Mouse (Mus musculus): Measurements from ENCODE around the gene Hpse. TPM values are rescaled to one million over a fixed set of nuclear protein-coding genes. Genes with fewer than 3 reads are reported as not detected.

Hpse gene
- under 1 TPM; 0.38 to 0.86 TPM for total RNA-seq (2021)
- long read RNA-seq, experiment 1, partial matches to known transcripts = 0 of 1 reads
- long read RNA-seq, experiment 1, other reads (novel, unspliced or antisense) = 1 of 1 reads
- long read RNA-seq, experiment 2 = 0 reads

GRCm38 (mm10) chr5:100719235-100720088 is at the start of gene Hpse:
Gene Hpse (minus strand): TSS chr5:100719716.
- no peak for DNase-seq (ENCODE audit: low spot score in 2 of 2)
- Histone ChIP-seq H3K27ac (no peak within 1 kb of the TSS), H3K4me3 (peak within 1 kb of the TSS; percentile 56)
- no peak for TF ChIP-seq CTCF (conservative IDR thresholded peaks at IDR 0.05)

GRCm38 (mm10) chr5:100766026-100766425 is 46.5 kb upstream of the Hpse start:
- no peak for TF ChIP-seq CTCF (conservative IDR thresholded peaks at IDR 0.05)
- Histone ChIP-seq H3K27ac (no peak overlapping the region), H3K4me3 (no peak overlapping the region)
- no peak for DNase-seq (ENCODE audit: low spot score in 2 of 2)

GRCm38 (mm10) chr5:100761736-100762135 is 42.2 kb upstream of the Hpse start:
- no peak for TF ChIP-seq CTCF (conservative IDR thresholded peaks at IDR 0.05)
- Histone ChIP-seq H3K27ac (no peak overlapping the region), H3K4me3 (no peak overlapping the region)
- no peak for DNase-seq (ENCODE audit: low spot score in 2 of 2)

DNA sequence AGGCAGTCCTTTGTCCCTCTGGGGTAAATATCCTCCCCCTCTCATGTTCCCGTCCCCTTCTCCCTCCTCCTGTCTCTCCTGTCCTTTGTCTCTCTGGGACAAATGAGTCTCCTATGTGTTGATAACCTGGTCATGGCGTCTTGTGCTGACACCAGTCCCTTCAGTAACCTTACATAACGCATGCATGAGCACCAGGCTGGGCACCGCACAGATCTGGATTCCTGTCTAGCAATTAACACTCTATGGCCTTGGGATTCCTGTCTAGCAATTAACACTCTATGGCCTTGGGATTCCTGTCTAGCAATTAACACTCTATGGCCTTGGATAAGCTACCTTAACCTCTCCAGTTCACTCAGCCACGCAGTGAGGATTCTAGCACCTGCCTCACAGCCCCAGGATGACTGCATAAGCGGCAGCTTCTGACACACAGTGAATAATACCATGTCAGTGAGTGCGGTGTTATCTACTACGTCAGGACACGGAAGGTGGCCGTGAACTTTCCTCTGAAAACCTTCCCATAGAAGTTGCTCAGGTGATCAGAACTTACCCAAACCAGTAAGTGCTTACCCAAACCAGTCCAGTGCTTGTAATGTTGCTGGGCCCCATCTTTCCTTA is 40.6 kb upstream of the Hpse start:
- Histone ChIP-seq H3K4me3 (no peak overlapping the region), H3K27ac (no peak overlapping the region)
- no peak for TF ChIP-seq CTCF (conservative IDR thresholded peaks at IDR 0.05)
- DNase-seq (ENCODE audit: low spot score in 2 of 2) = no peak

DNA sequence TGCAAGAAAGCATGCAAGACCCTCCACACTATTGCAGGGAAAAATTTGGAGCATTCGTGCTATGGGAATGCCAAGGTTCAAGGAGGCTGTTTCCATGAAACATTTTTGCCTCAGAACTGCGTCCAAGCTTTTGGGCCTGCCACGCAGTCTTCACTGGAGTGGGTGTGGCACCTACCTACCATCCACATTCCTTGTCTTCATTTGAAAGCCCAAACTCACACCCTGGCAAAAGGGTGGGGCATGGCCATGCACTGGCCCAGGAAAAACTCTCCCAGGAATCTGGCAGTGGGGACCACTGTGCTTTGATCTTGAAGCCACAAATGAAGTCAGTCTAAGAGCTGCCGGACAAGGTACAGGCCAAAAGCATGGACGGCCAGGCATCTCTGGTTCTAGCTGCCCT is 38.6 kb upstream of the Hpse start:
- no peak for DNase-seq (ENCODE audit: low spot score in 2 of 2)
- TF ChIP-seq CTCF (conservative IDR thresholded peaks at IDR 0.05) = no peak
- no peak overlapping the region for H3K4me3 ChIP-seq
- no peak overlapping the region for H3K27ac ChIP-seq

DNA sequence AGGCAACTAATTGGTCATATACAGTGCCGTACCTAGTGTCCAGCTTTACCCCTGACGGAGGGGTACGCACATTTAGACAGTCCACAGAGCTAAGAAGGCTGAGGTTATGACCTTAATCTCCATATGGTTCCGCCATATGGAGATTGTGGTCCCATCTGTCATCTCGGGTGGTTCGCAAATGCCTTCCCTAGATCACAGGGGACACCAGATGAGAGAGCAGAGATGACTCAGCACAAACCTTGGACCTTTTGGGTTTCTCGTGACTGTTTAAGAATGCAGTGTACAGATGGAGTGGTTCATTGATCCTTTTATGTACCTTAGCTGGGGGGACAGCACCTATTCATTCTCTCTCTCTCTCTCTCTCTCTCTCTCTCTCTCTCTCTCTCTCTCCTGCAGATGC is 33.9 kb upstream of the Hpse start:
- no peak for TF ChIP-seq CTCF (conservative IDR thresholded peaks at IDR 0.05)
- H3K27ac ChIP-seq = no peak overlapping the region
- DNase-seq (ENCODE audit: low spot score in 2 of 2) = no peak
- no peak overlapping the region for H3K4me3 ChIP-seq

- TF ChIP-seq CTCF (conservative IDR thresholded peaks at IDR 0.05) = no peak
- Histone ChIP-seq H3K27ac (no peak overlapping the region), H3K4me3 (no peak overlapping the region)
- no peak for DNase-seq (ENCODE audit: low spot score in 2 of 2)
These were observed 32.1 kb upstream of the Hpse start for GRCm38 (mm10) chr5:100751655-100752054.

- DNase-seq (ENCODE audit: low spot score in 2 of 2) = no peak
- H3K27ac ChIP-seq = no peak overlapping the region
- H3K4me3 ChIP-seq = no peak overlapping the region
- no peak for TF ChIP-seq CTCF (conservative IDR thresholded peaks at IDR 0.05)
These were observed 31.2 kb upstream of the Hpse start for GRCm38 (mm10) chr5:100750617-100751255.

DNA sequence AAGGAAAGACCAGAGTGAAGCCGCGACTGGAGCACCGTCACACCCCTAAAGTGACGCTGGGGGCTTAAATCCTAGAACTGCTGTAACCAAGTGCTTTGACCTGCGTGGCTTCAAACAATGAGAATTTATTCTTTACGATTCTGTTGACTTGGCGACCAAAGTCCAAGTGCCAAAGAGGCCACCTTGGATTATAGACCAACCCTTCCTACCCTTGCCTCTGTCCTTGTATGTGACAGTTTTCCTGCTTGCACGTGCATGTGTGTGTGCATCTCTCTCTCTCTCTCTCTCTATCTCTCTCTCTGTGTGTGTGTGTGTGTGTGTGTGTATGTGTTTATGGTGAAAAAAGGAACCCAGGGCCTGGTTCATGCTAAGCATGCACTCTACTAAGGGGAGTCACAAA is 19.3 kb upstream of the Hpse start:
- DNase-seq (ENCODE audit: low spot score in 2 of 2) = no peak
- H3K4me3 ChIP-seq = no peak overlapping the region
- TF ChIP-seq CTCF (conservative IDR thresholded peaks at IDR 0.05) = no peak
- no peak overlapping the region for H3K27ac ChIP-seq

DNA sequence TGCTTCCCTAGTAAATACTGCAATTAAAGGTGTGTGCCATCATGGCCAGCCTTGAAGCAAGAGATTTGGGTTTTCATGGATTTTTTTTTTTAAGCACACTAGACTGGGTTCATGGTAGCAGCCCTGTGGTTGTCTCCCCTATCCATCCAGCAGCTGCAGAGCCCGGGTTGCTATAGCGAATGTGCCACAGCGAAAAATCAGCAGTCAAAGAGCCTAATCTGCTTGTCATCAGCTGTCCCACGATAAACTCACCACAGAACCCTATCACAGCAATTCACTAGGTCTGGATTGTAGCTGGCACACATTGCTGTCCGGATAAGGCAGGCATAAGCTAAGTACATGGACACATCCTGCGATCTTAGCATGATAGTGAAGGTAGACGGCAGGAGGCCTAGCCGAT is 17.4 kb upstream of the Hpse start:
- Histone ChIP-seq H3K4me3 (no peak overlapping the region), H3K27ac (no peak overlapping the region)
- TF ChIP-seq CTCF (conservative IDR thresholded peaks at IDR 0.05) = no peak
- no peak for DNase-seq (ENCODE audit: low spot score in 2 of 2)

DNA sequence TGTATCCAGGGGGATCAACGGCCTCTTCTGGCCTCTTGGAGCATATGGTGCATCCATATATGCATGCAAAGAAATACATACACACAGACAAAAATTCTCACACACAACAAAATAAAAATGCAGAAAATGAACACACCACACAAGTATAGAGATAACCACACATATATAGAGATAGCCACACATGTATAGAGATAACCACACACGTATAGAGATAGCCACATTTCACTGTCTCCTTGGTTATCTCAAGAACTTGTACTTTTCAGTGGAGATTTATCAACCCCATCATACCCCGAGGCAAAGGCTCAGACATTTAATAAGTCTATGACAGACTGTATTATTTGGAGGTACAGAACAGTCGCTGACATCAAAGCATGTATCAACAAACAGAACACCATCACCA is 15.0 kb upstream of the Hpse start:
- TF ChIP-seq CTCF (conservative IDR thresholded peaks at IDR 0.05) = no peak
- H3K27ac ChIP-seq = no peak overlapping the region
- no peak for DNase-seq (ENCODE audit: low spot score in 2 of 2)
- H3K4me3 ChIP-seq = no peak overlapping the region

DNA sequence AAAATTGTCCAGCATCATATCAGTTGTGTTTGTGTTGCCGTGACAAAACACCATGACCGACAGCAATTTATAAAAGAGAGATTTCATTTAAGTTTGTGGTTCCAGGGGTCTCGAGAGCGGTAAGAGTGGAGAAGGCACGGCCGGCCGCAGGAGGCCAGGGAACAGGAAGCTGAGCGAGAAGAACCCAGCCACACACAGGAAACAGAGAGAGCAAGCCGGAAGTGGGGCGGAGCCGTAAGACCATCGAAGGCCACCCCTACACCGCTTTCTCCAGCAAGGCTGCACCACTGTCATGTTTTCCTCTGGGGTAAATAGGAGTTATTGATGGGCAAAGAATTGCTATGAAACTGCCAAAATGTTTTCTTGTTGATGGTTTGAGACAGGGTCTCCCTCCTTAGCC is 9.2 kb upstream of the Hpse start:
- H3K4me3 ChIP-seq = no peak overlapping the region
- DNase-seq (ENCODE audit: low spot score in 2 of 2) = no peak
- no peak for TF ChIP-seq CTCF (conservative IDR thresholded peaks at IDR 0.05)
- no peak overlapping the region for H3K27ac ChIP-seq

GRCm38 (mm10) chr5:100726001-100726400 is 6.5 kb upstream of the Hpse start:
- no peak overlapping the region for H3K27ac ChIP-seq
- H3K4me3 ChIP-seq = no peak overlapping the region
- DNase-seq (ENCODE audit: low spot score in 2 of 2) = no peak
- no peak for TF ChIP-seq CTCF (conservative IDR thresholded peaks at IDR 0.05)
